Mouse (Mus musculus): ENCODE results near the gene Gm13030.

DNA sequence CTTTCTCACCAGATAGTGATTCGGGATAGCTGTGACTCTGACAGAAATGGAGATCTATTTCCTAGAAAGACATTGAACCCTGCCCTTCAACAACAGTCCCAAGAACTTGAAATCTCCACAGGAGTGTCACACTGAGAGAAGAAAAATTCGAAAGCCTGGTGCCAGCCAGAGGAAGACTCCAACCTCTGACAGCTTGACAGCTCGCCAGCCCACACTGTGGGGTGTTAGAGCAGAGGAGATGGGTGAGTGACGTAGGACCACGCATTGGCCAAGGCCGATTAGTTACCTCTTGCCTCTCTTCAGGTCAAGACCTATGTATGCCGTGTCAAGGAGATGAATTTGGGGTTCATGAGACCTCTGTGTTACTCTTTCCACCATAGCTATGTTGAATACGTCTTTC is 33.0 kb downstream of the Gm13030 start:
- TF ChIP-seq CTCF (IDR thresholded peaks at IDR 0.05) (no peak), EP300 (IDR thresholded peaks at IDR 0.05) (no peak)

Data from lung, postnatal 0 days (tissue).